Mouse (Mus musculus) heart, postnatal 10 days (tissue): ENCODE data around the gene Map3k7cl. TPM values are rescaled to one million over a fixed set of nuclear protein-coding genes. Genes with fewer than 3 reads are reported as not detected.

Source experiments
- DNase-seq, 2 experiments: peaks; one replicate each; pipeline ENCODE4 v3.0.0; 2021
- intact Hi-C: fragments of 180-260 bp; cut with DNase I; formaldehyde crosslinking; loops from one replicate; pipeline ENCODE4 v1.15.1; 2025
- total RNA-seq, 2 experiments: library from RNA; stranded (reverse); gene quantifications; 2 replicates each; pipeline ENCODE4 v1.2.3; 2021

Gene Map3k7cl
- total RNA-seq, 2 experiments from 2014 or later = 5.6 to 7.4 TPM

DNA sequence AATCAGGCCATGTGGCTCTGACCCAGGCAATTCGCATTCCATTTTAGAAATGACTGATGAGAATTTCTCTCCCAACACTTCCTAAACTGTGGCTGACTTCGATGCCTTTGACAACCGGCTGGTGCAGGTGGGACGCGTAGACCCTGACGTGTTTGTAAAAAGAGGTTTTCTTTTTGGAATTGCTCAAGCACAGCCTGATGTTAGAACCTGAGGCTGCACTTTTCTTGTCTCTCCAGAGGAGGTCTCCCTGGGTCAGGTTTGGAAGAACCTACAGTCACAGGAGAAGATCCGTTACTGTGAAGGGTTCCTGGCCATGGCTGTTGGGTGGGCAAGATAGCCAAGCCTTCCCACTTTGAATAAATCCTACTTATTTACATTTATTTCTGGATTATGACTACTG, 31.5 kb downstream of the Map3k7cl start:
- intact Hi-C loops = loop anchor here (5.0 kb wide), 1 partner anchor 72 kb away; no protein-coding TSS in a partner anchor

DNA sequence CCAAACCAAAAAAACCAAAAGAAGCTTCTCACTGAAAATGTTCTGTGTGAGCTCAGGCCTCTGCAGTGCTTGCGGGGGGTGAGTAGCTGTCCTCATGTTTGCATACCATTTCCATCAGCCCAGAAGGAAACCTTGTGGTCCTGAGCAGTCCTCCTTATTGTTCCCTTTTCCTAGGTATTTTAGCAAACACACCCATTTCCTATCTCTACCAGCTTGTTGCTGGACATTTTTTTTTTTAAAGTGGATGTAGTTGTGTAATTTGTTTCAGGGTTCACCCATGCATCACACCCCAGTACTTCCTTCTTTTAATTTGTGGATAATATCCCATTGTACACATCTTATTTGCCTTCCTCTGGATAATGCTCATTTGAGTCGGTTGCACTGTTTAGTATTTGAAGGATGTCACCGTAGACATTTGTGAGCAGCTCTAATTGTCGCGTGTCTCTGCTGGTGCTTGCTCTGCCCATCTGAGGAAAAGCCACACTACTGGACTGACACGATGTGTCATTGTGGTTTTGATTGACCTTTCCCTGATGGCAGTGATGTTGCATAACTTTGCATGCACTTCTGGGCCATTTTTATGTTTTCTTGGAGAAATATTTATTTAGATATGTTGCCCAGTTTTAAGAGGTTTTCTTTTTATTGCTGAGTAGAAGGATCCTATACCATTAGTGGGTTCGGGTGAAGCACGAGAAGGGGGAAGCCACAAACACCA, 32.6 kb downstream of the Map3k7cl start:
- intact Hi-C loops = no loop called here
- DNase-seq = no peak

More for the DNA sequence above, 31.5 kb downstream of the Map3k7cl start:
- peak in 1 of 2 experiments; percentile 34 for DNase-seq

DNA sequence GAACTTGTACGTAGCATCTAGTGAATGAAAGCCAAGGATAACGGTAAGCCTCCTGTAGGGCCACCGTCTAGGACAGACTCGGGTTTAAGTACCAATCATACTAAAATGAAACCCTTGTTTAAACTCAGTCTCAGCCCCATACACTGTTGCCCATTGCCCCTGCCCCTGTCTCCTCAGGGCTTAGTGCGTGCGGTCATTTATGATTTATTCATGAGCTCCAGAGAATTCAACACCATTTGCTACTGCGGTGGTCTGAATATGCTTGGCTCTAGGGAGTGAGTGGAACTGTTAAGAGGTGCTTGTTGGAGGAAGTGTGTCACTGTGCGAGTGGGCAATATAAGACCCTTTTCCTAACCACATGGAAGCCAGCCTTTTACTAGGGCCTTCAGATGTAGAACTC, 34.7 kb downstream of the Map3k7cl start:
- intact Hi-C loops = no loop called here
- no peak for DNase-seq

DNA sequence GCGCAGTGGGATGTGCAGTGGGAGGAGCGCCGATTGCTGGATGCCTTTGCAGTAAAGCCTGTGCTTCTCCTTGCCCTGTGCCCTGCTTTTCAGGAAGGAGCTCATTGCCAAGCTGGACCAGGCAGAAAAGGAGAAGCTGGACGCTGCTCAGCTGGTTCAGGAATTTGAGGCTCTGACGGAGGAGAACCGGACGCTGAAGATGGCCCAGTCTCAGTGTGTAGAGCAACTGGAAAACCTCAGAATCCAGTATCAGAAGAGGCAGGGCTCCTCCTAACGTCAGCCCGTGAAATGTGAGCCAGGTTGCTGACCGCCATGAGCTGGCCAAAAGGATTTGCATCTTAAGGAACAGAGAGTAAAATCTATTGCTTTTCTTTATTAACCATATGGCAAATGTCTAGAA, 41.0 kb downstream of the Map3k7cl start:
- intact Hi-C loops = no loop called here
- no peak for DNase-seq

DNA sequence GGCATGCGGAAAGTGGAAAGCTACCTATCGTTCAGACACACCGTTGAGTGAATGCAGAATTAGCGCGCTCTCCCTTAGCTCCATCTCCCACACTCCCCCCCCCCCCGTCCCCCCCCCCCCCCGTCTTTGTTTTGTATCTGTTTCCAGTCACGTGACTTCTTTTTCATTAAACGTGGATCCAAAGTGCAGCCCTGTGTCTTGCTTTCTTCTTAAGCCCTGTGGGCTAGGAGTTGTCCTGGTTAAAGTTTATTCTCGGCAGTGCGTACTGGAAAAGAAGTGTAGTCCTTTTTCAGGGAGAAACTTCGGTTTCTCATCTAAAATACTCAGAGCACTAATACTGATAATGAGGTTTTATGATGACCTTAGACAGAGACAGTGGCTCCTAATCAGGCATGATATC, 42.0 kb downstream of the Map3k7cl start:
- no peak for DNase-seq
- intact Hi-C loops = loop anchor here (5.0 kb wide), 1 partner anchor 88 kb away; no protein-coding TSS in a partner anchor

DNA sequence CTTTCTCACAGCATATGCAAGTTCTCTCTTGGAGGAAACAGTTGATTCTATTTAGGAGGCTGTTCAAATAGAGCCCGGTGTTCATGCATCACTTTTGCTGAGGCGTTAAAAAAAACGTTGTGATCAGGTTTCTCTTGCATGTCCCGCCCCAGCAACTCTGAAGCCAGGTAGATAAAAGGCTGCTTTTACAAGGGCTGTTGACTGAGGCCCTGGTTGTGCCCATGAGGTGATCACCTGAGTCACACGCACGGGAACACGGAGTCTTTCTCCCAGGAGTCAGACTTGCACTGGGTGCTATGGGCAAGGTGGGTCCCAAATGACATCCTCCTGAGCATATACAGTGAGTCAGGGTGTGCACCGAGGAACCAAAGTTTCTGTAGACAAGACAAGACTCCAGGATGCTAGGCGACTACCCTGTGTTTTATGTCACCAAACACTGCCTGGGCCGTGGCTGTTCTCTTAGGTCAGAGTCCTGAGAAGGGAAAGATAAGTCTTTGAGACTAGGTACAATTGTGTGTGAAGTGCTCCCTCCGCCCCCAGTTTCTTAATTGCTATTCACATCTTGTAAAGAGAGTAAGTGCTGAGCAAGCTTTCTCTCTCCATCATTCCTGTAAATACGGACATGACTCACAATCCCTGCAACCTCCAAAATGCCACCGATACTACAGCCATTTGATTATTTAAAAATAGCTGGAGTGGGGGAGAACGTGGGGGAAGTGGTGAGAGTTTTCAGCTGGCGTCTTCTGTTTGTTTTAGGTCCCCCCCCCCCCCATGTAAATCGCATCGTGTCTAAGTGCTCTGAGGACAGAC, 49.8 kb downstream of the Map3k7cl start:
- intact Hi-C loops = no loop called here

DNA sequence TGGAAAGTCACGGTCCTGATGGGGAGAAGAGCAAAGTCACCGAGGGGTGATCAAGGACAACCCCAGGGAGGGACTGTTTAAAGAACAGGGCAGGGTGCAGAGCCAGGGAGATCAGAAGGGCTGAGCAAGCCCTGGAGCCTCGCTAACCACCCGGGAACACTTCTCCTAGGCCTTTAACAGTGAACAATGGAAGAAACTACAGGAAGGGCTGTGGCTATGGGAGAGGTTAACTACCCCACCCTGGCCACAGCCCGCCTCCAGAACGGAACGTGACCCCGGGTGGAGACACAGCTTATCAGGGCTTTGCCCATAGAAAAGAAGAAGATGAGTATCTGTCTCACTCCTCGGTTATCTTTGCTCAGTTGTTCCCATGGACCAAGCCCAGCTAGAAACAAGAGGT, 50.9 kb downstream of the Map3k7cl start:
- no peak for DNase-seq
- intact Hi-C loops = no loop called here

More for the DNA sequence above, 49.8 kb downstream of the Map3k7cl start:
- DNase-seq = no peak

DNA sequence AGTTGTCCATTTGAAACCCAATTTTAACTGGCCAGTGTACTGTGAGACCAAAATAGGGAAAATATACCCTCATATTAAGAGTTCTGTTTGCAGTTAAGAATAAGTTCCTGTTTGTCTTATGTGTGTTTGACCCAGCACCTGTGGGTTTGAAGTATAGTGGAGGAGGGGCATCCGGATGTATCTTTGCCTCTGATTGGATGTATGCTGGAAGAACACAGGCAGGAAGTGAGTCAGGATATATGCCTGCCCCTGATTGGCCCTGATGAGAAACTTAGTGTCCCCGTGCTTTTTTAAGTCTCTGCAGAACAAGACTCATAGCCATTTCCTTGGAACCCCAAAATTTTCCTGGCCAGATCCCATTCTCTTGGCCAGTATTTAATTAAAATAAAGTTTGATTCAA, 51.8 kb downstream of the Map3k7cl start:
- intact Hi-C loops = no loop called here
- no peak for DNase-seq

DNA sequence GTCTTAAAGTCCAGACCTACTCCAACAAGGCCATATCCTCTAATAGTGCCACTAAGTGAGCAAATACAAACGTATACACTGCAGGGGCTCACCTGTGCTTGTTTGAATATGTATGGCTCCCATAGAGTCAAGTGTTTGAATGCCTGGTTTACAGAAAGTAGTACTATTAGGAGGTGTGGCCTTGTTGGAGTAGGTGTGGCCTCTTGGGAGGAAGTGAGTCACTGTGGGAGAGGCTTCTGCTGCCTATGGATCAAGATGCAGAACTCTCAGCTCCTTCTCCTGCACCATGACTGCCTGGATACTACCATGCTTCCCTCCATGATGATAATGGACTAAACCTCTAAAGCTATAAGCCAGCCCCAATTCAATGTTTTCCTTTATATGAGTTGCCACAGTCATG, 54.3 kb downstream of the Map3k7cl start:
- intact Hi-C loops = no loop called here
- no peak for DNase-seq

DNA sequence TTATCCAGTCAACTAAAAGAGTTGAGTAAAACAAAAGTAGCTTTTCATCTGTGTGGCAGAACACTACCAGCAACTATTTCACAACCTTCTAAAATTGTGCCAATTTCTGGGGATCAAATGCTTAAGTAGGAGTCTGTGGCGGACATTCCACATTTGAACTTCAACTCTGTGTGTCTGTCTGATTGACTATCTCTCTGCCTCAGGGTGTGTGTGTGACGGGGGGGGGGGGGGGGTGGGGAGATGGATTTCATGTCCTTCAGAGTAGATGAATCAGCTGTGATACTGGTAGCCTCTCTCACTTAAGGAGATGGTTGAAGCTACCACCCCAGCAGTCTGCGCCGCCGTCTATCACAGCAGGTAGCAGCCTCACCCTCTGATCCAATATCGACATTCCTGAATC, 54.8 kb downstream of the Map3k7cl start:
- no peak for DNase-seq
- intact Hi-C loops = no loop called here

DNA sequence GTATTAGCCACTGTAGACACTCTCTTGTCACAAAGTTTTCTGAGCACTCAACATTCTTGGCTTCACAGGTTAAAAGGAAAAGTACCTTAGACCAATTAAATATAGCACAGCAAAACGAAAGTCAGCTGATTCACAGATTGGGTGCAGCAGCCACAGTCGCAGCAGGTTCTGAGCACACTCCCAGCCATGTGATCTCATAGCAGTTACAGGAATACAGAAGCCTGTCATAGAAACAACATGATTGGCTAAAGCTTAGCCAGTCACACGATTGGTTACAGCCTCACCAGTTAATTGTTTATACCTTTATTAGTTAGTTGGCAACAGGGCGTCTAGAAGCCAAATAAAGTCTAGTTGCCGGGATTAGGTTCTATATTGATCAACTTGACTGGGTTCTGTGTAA, 57.0 kb downstream of the Map3k7cl start:
- intact Hi-C loops = loop anchor here (5.0 kb wide), 1 partner anchor 87 kb away; the partner anchor contains the start of gene Bach1
- DNase-seq = no peak

DNA sequence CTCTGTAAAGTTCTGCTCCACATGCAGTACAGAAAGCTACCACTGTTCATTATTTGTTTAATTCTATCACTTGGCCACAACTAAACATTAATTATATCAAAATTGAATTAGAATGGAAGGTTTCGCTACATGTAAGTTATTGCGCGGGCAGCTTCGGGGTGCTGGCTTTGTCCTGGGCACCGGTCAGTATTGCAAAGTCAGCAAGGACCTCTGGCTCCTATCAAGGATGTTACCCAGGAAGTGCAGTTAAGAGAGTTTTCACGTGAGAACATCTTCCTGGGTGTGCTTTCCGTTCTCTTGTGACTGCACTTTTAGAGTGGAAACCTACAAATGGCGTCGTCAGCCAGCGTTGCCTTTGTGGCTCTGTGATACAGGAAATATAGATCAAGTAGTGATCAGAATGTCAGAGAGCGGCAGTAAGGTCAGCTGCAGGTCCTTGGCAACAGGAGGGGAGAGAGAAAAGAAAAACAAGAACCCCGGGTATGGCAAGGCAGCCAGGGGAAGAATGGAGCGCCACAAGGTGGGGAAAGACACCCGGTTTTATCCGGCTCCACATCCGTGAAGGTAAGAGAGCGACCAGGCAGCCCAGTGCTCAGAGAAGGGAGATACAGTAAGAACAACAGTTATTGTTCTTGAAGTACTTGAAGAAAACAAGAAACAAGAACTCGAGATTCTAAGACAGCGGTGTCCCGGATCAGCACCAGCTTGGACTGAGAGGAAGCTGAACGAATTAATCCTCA, 57.6 kb downstream of the Map3k7cl start:
- intact Hi-C loops = loop anchor here (5.0 kb wide), 1 partner anchor 87 kb away; the partner anchor contains the start of gene Bach1
- DNase-seq = peak; percentile 10 to 23

DNA sequence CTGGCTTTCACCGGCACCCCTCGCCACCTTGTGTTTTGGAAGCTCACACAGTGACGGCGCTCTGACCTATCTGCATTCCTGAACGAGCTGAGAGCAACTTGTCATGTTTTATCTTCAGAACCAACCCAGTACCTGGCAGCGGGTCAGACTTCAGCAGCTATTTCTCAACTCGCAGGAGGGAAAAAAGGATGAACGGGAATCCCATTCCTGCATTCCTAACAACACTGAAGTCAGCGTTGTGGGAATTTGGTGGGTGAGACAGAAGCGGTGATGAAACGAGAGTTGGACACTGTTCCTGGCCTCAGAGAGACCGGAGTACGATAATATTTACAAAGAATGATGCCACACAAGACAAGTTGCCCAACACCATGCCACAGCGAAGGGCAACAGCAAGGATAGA, 58.3 kb downstream of the Map3k7cl start:
- intact Hi-C loops = loop anchor here (5.0 kb wide), 1 partner anchor 86 kb away; the partner anchor contains the start of gene Bach1
- DNase-seq = peak; percentile 39 to 57

DNA sequence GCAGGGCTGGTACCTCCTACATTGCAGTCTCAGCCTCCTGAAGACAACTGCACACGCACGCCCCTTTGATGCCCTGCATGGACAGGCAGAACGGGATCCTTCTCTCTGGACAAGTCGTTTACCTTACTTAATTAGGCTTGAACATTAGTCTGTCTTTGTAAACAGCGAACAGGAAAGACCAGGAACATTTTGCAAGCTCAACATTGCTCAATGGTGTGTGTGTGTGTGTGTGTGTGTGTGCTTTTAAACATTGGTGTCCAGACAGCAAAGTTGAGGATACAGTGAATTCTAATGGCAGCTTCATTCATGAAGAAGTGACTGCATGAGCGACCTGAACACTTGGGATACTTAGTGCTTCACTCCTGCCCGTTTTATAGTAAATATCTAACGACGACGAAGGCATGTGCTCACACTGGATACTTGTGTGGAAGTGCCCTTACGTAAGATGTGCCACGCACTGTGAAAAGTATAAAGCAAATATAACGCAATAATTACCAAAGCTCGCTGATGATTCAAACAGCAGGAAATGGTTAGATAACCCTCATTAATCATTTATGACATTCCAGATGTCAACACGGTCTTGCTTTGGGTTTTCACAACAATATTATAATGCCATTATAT, 59.2 kb downstream of the Map3k7cl start:
- intact Hi-C loops = loop anchor here (5.0 kb wide), 1 partner anchor 85 kb away; the partner anchor contains the start of gene Bach1

DNA sequence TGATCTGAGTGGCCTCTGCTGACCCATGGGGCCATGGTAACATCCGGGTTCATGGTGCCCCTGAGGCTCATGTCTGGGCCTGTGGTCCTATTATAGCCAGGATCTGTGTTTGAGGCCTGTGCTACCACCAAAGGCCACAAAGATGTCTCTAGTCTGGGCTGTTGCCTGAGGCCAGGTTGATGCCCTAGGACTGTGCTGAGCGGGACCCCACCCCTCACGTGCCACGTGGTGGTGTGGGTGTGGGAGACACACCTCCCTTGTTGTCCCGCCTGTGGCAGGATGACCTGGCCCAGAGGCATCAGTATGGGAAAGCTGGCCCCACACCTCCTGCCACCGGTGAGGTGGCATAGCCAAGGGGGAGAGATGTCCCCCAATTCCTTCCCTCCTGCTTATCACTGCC, 64.2 kb downstream of the Map3k7cl start:
- no peak for DNase-seq
- intact Hi-C loops = no loop called here

More for the DNA sequence above, 59.2 kb downstream of the Map3k7cl start:
- DNase-seq = no peak

DNA sequence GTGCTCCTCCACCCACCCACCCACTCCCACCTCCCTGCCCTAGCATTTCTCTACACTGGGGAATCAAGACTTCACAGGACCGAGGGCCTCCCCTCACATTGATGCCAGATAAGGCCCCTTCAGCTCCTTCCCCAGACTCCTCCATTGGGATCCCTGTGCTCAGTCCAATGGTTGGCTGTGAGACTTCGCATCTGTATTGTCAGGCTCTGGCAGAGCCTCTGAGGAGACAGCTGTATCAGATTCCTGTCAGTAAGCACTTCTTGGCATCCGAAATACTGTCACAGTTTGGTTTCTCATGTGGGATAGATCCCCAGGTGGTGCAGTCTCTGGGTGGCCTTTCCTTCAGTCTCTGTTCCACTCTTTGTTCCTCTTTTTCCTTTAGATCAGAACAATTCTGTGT, 68.1 kb downstream of the Map3k7cl start:
- intact Hi-C loops = no loop called here
- no peak for DNase-seq

DNA sequence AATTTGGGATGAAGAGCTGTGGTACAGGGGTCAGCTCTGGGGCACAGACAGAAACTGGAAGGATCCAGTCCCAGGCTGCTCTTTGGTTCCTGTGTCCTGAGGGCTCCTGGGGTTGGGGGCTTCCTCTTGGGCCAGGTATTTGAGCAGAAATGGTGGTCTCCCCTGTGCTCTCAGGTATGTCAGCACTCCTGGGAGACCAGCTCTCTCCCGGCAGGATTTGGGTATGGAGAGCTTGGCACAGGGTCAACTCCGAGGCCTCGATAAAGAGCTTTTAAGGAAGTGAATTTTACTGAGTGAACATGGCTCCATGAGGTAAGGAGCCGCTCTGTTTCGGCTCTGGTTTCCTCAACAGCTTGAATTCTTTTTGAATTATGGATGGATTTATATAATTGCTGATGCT, 70.8 kb downstream of the Map3k7cl start:
- intact Hi-C loops = no loop called here
- no peak for DNase-seq

DNA sequence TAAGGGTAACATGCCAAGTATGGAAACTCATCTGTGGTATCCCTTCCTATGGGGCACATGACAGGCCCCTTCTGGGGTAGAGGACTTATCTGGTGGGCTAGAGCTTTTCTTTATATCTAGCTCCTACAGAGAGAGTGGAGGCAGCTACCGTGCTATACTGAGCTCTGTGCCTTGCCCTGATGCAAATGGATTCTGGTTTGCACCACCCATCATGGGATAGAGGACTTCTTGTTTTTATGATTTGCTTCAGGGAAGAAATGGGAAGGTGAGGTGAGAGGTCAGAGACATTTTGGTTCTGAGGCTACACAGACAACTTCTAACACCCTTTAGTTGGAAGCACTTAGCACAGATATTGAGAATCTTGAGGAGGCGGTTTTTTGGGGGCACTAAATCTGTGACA, 71.8 kb downstream of the Map3k7cl start:
- DNase-seq = no peak
- intact Hi-C loops = no loop called here

DNA sequence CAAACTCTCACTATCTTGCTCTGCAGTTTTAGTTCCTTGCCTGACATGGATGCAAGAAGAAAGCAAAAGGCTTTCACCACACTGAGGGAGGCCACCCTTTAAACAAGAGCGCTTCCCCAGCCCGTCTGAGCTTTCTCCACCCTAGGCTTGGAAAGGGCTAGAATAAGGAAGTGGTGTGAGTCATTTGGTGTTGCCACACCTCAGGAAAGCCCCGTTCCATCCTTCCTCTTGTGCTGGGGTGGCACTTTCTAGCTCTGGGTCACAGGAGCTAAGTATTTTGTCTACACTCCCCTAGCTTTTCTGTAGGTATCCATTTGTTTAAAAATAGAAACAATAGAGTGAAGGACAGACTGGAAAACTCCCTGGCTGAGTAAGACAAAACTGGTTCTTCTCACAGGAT, 72.2 kb downstream of the Map3k7cl start:
- no peak for DNase-seq
- intact Hi-C loops = no loop called here

DNA sequence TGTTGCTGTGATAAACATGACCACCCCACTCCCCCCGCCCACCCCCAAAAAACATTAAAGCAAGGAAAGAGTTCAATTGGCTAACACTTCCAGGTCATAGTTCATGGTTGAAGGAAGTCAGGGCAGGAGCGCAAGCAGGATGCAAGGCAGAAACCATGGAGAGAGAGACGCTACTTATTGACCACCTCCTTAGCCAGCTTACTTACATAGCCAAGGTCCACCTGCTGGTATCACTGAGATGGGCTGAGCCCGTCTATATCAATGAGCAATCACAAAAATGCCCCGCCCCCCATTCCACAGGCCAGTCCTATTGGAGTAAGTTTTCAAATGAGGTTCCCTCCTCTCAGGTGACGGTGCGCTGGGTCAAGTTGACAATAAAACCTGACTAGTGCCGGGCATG, 72.7 kb downstream of the Map3k7cl start:
- intact Hi-C loops = no loop called here
- no peak for DNase-seq

DNA sequence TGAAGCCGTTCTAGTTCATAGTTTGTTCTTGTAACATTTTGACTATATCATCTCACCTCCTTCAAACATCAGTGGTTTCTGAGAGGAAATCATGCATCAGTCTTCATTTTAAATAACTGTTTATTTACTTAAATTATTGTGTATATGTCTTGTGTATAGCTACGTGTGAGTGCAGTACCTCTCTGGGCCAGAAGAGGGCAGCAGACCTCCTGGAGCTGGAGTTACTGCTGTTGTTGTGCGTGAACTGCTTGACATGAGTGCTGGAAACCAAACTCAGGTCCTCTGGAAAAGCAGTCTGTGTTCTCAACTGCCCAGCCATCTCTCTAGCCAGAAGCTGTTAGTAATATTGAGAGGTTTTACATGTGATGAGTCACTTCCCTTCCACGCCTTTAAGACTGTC, 73.6 kb downstream of the Map3k7cl start:
- intact Hi-C loops = no loop called here
- DNase-seq = no peak
